Comparison of ENCODE assay signal across 9 mouse cellular contexts in genomic region chr2:101815250-101815934, GRCm38 (mm10).
A peak's percentile ranks its signal among the peaks of the same experiment; 100 is the strongest.
DNase-seq lines count a peak whose midpoint lies in the region; ATAC-seq lines count a peak whose summit lies in the region.
"Had no signal": no experiment of that assay in that cellular context is flagged by ENCODE, and none has a peak within 500 bp of the region (broad histone marks: within the 10 kb centered on the region; RNA-seq: fewer than 3 reads in every experiment).

No protein-coding gene starts in this region.

- no peaks in the 10 kb centered on the region for H3K4me1 ChIP-seq in liver, embryonic 11.5 days (replicated peaks; ENCODE audit: control insufficient read depth, insufficient read depth, low read length)

- DNase-seq in CD4-positive, CD25-positive, alpha-beta regulatory T cell, adult 2 months (ENCODE audit: low read depth, low spot score): peak; percentile 68
- DNase-seq in left cerebral cortex, postnatal 4 days: peak; percentile 26
- DNase-seq in left cerebral cortex, adult 8-10 months (ENCODE audit: low spot score in 2 of 2): no peak
- peak; percentile 54 for DNase-seq in liver, embryonic 11.5 days (ENCODE audit: low spot score)
- DNase-seq in testis, postnatal 10 days (ENCODE audit: low spot score): peak; percentile 64
- no peak for DNase-seq in frontal cortex, postnatal 10 days (ENCODE audit: low spot score in 2 of 2)

- H3K36me3 ChIP-seq in liver, embryonic 11.5 days (ENCODE audit: control insufficient read depth, insufficient read depth, low read length): no peaks in the 10 kb centered on the region
- H3K36me3 ChIP-seq: heart, embryonic 15.5 days had no signal

- intact Hi-C loops in left cerebral cortex, postnatal 4 days (cut with DNase I): no loop called here

- no peaks in the 10 kb centered on the region for H3K27me3 ChIP-seq in liver, embryonic 11.5 days (replicated peaks; ENCODE audit: control insufficient read depth, insufficient read depth, low read length)
- H3K27me3 ChIP-seq: heart, embryonic 15.5 days had no signal

- H3K4me3 ChIP-seq in liver, embryonic 11.5 days (ENCODE audit: low read depth, low read length): no peak overlapping the region
- H3K4me3 ChIP-seq: heart, embryonic 15.5 days had no signal

- H3K9ac ChIP-seq in liver, embryonic 11.5 days (ENCODE audit: low read depth, low read length): no peak overlapping the region
- H3K9ac ChIP-seq: heart, embryonic 15.5 days had no signal

- H3K4me2 ChIP-seq in liver, embryonic 11.5 days: no peak overlapping the region
- H3K4me2 ChIP-seq: heart, embryonic 15.5 days had no signal

- WGBS in liver, embryonic 11.5 days: 30% methylated on average over 5 of the region's 5 CpGs

- no peak for ATAC-seq in CD4-positive, CD25-positive, alpha-beta regulatory T cell, adult 4 months
- ATAC-seq in common myeloid progenitor, adult 5-6 weeks (replicated peaks; ENCODE audit: low read depth, poor library complexity, severe bottlenecking): peak; percentile 63; the same call in 1 of the 2 replicates
- no peak for ATAC-seq in liver, embryonic 11.5 days (replicated peaks; ENCODE audit: low FRiP score)

- no peaks in the 10 kb centered on the region for H3K9me3 ChIP-seq in liver, embryonic 11.5 days (ENCODE audit: control insufficient read depth, low read length)
- H3K9me3 ChIP-seq: heart, embryonic 15.5 days had no signal

- H3K27ac ChIP-seq in liver, embryonic 11.5 days (ENCODE audit: low read depth, low read length): no peak overlapping the region
- H3K27ac ChIP-seq: heart, embryonic 15.5 days had no signal

Comparison
In these comparisons a context has a peak if more than half of its experiments do, and no peak if none do; other contexts are left out.
1. DNase-seq: peak in CD4-positive, CD25-positive, alpha-beta regulatory T cell, adult 2 months (single experiment), left cerebral cortex, postnatal 4 days (single experiment), liver, embryonic 11.5 days (single experiment) and testis, postnatal 10 days (single experiment); none in left cerebral cortex, adult 8-10 months (0 of 2) and frontal cortex, postnatal 10 days (0 of 2).